Mouse (Mus musculus): ENCODE results near the gene Gse1.
A peak's percentile ranks its signal among the peaks of the same experiment; 100 is the strongest.

DNA sequence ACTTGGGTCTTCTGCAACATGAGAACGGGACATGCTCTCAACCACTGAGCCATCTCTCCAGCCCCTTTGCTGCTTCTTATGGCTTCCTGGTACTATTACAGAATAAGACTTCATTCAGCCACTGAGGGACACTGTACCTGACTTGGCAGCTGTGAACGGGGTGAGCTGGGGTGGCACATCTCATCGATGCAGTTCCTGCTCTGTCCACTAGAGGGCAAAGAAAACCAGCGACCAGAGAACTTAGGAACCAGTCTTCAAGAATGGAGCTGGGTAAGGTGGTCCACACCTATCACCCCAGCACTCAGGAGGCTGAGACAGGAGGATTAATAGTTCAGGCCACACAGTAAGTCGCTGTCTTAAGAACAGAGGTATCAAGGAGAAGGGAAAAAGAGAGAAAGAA lies 367.7 kb downstream of the Gse1 start:
- TF ChIP-seq POLR2A (IDR thresholded peaks at IDR 0.05; ENCODE audit: borderline replicate concordance, extremely low read depth, insufficient read depth, insufficient read length, poor library complexity, severe bottlenecking) (no peak), CTCF (IDR thresholded peaks at IDR 0.05; ENCODE audit: borderline replicate concordance, extremely low read depth, insufficient read depth, insufficient read length) (peak; percentile 87)

Measured in brain, embryonic 14.5 days (tissue).